Mouse (Mus musculus) NIH3T3 (cell line): ENCODE data around the gene Psmd11.
A peak's percentile ranks its signal among the peaks of the same experiment; 100 is the strongest.

ENCODE experiments used
- DNase-seq: peaks from one replicate; pipeline ENCODE4 v3.0.0-alpha.2; 2012; ENCODE audit warnings: low read depth

The Psmd11 gene

GRCm38 (mm10) chr11:80482347-80482746, 53.9 kb downstream of the Psmd11 start:
- DNase-seq = no peak

GRCm38 (mm10) chr11:80482921-80483320, 54.5 kb downstream of the Psmd11 start:
- no peak for DNase-seq

- DNase-seq = no peak
Measured at GRCm38 (mm10) chr11:80483536-80484067, 55.2 kb downstream of the Psmd11 start.

GRCm38 (mm10) chr11:80484191-80484791, 55.9 kb downstream of the Psmd11 start:
- peak; percentile 56 for DNase-seq

- no peak for DNase-seq
Measured at GRCm38 (mm10) chr11:80485120-80485551, 56.7 kb downstream of the Psmd11 start.

DNA sequence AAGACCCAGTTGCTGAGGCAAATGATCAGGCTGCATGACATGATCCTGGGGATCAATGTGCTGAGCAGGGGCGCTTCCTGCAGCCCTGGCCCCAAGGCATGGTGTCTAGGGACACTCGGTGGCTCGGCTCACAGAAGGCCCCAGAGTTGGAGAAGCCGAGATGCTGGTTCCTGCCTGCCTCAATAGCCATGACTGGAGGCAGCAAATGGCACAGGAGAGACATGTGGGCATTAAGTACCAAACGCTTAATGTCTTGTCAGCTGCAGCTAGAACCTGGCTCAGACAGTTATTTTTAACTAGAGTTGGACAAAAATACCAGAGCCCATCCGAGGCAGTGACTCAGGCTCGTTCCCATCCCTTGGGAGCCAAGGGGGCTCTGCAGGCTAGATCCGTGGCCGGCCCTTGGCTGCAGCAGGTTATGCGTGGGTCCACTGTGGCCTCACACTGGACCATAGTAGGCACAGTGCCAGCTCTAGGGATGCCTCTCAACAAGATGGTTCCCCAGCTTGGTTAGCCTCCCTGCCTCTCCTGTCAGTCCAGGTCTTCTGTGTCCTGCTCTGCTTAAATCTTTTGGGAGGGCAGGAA, 57.3 kb downstream of the Psmd11 start:
- DNase-seq = peak; percentile 71

- no peak for DNase-seq
Measured at GRCm38 (mm10) chr11:80487904-80488587, 59.6 kb downstream of the Psmd11 start.

DNA sequence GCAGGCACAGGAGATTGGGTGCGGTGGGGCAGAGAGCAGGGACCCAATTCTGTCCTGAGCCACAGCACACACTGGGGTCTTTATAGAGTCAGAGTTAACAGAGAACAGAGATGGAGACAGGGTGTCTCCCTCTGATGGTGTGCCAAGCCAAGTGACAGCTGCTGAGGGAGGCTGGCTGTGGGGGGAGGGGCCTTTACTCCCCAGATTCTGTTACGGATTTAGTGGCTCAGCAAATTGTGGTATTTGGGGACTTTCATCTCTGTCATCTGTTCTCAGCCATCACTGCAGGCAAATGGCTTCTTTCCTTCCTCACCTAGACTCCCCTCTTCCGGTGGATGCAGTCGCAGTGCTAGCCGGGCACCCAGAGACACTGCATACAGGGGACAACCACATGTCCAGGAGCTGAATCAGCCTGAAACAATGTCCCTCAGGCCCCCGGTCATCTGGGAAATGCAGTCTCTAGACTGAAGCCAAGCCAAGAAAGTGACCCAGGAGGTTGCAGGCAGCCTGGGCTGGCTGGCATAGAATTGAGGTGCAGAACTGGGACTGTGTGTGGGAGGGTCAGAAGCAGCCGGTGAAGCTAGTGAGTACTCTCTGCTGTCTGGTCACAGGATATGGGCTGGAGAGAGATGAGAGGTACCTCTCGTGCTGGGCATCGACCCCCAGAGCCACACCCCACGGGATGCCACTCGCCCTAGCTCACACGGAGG, 60.9 kb downstream of the Psmd11 start:
- no peak for DNase-seq

GRCm38 (mm10) chr11:80489882-80490196, 61.4 kb downstream of the Psmd11 start:
- peak; percentile 67 for DNase-seq

- no peak for DNase-seq
Measured at GRCm38 (mm10) chr11:80490831-80491230, 62.4 kb downstream of the Psmd11 start.

GRCm38 (mm10) chr11:80493186-80493585, 64.8 kb downstream of the Psmd11 start:
- no peak for DNase-seq

- no peak for DNase-seq
Measured at GRCm38 (mm10) chr11:80494852-80495251, 66.4 kb downstream of the Psmd11 start.

GRCm38 (mm10) chr11:80495972-80496371, 67.6 kb downstream of the Psmd11 start:
- peak; percentile 47 for DNase-seq

DNA sequence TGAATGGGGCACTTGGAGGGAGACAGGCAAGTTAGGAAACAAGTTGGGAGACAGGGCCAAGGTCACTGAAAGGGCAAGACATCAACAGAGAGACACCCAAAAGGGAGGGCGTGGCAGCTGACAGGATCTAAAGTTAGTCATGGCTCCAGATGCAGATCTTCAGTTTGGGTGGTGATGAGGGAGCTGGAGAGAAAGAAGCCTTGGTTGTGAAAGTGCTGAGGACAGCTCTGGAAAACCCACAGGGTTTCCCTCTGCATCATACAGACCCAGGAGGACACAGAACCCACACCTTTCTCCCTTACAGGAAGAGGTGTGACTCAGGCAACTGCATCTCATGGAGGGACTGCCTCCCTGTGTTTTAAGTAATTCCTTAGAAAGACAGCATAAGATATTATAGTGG, 68.2 kb downstream of the Psmd11 start:
- peak; percentile 52 for DNase-seq

GRCm38 (mm10) chr11:80497225-80497919, 69.0 kb downstream of the Psmd11 start:
- DNase-seq = no peak

- DNase-seq = no peak
Measured at GRCm38 (mm10) chr11:80498328-80499070, 70.1 kb downstream of the Psmd11 start.

- peak; percentile 78 for DNase-seq
Measured at GRCm38 (mm10) chr11:80499550-80499952, 71.1 kb downstream of the Psmd11 start.

GRCm38 (mm10) chr11:80503281-80503680, 74.9 kb downstream of the Psmd11 start:
- DNase-seq = no peak

DNA sequence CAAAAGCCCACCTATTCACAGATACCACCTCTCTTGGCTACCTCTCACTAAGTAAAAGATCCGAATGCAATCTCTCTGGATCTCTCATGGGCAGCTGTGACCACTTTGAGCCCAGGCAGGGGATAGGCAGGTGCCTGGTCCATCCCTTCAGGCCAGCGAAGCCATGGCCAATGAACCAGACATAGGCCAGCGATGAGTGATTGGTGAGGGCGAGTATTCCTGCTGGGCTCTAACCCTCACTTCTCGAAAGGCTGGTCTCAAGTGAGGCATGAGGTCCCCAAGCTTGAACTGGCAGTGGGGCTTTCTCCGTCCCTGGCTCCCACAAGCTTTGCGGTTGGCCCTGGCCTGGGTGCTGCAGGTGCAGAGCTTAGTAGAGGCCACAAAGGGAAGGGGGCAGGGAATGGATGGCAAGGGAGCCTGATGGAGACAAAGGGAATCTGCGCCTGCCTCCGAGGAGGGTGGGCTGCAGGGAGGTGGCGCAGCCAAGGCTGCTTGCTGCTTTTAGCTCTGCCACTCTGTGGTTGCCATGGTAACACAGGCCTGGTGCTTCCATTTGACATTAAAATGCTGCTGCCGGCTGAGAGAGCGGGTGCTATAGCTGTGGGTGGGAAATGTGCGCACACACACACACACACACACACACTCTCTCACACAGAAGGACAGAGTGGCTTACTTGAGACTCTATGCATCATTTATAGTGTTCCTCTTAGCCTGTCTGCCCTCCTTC, 75.5 kb downstream of the Psmd11 start:
- DNase-seq = no peak

DNA sequence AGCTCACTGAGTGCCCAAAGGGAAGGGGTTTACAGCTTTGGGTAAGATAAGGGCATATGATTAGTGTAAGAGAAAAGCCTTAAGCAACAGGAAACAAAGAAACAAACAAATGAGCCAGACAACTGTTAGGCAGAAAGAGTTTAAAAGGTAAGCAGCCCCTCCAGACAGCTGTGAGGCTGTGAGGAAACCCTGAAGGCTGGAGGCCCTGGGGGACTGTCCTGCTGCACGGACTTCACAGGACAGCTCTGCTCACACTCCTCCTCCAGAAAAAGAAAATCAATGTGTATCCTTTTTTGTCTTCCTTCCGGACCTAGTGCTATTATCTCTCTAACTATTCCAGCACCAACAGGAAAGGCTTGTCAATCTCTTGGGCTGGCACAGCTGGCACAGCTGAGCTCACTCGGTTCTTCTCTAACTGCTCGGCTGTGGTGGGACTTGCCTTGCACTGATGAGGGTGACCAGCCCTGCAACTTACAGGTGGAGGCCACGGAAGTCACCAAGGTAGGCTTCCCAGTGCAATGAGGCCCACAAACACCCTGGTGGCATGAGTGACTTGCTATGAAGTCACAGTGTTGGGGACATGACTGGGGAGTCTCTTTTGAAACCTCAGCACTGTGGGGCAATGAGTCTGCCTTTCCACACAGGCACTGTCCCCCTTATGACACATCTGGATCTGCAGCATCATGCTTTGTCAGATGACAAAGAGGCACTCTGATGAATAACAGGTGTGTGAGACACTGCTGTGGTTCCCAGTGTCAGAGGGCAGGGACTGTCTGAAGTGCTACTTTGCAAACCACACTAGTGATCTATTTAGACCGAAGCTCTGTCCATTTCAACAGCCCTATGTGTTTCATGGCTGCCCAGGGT, 76.3 kb downstream of the Psmd11 start:
- no peak for DNase-seq
